Mouse (Mus musculus): ENCODE measurements around the gene Tm4sf4.
A peak's percentile ranks its signal among the peaks of the same experiment; 100 is the strongest.

The Tm4sf4 gene

GRCm38 (mm10) chr3:57480640-57481039, 55.5 kb downstream of the Tm4sf4 start:
- no peak for DNase-seq

- DNase-seq: peak; percentile 42
Measured at GRCm38 (mm10) chr3:57481981-57482380, 56.9 kb downstream of the Tm4sf4 start.

- no peak for DNase-seq
Measured at GRCm38 (mm10) chr3:57486068-57486467, 61.0 kb downstream of the Tm4sf4 start.

GRCm38 (mm10) chr3:57487455-57488153, 62.5 kb downstream of the Tm4sf4 start:
- peak; percentile 75 for DNase-seq

Data from kidney, postnatal 10 days (tissue).